Mouse (Mus musculus): ENCODE data around the gene Krt8.

DNA sequence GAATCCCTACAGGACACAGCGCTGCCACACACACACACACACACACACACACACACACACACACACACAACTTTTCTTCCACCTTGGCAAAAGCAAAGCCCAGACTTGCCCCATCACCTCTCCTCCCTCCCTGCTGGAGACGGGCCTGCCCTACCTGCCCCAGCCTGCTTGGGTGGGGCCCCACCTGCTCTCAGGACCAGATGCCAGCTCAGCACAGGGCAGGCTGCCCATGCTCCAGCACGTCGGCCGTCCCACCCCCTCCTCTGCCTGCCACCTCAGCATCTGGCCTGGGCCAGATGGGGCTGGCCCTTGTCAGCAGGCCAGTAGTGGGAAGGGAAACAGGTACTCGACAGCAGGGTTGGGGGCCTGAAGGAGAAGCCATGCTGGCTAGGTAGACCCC is 23.4 kb downstream of the Krt8 start:
- no peak for TF ChIP-seq E2F4 (IDR thresholded peaks at IDR 0.05; ENCODE audit: borderline replicate concordance, low read depth, low read length)
- no peak for TF ChIP-seq POLR2A (IDR thresholded peaks at IDR 0.05; ENCODE audit: control insufficient read depth in 1 of 2, insufficient read depth in 1 of 2, low read depth in 1 of 2, low read length in 2 of 2, poor library complexity in 1 of 2)
- no peak for TF ChIP-seq NELFE (IDR thresholded peaks at IDR 0.05; ENCODE audit: low read depth, low read length)
- no peak for TF ChIP-seq EP300 (IDR thresholded peaks at IDR 0.05; ENCODE audit: low read depth in 1 of 2, low read length in 2 of 2)
- TF ChIP-seq MYC (IDR thresholded peaks at IDR 0.05; ENCODE audit: low read depth, low read length) = no peak

Data from MEL (cell line).